Mouse (Mus musculus) erythroid progenitor cell, adult 5-6 weeks (primary cell): ENCODE results near the gene Tmem236. TPM values are rescaled to one million over a fixed set of nuclear protein-coding genes. Genes with fewer than 3 reads are reported as not detected.

ENCODE experiments used
- ATAC-seq: replicated peaks from 2 replicates; pipeline ENCODE4 v1.8.0; 2016; ENCODE audit warnings: moderate number of reproducible peaks, mild to moderate bottlenecking, moderate TSS enrichment, inconsistent platforms; ENCODE audit not compliant: poor library complexity, low FRiP score, severe bottlenecking
- total RNA-seq, 2 experiments: library from RNA; stranded (forward) in 1 of 2; stranded (reverse) in 1 of 2; fragments of 150-400 nt in 1 of 2; fragments of 186-747, 209-891 nt in 1 of 2; gene quantifications; 2 replicates each; pipeline versions ENCODE4 v1.2.3 to v1.2.4; 2015 to 2017; ENCODE audit warnings: low replicate concordance in 2 of 2

Gene Tmem236
- total RNA-seq, 2 experiments from 2014 or later: not detected

- ATAC-seq: no peak
Measured at GRCm38 (mm10) chr2:14239151-14239550, 64.8 kb downstream of the Tmem236 start.

GRCm38 (mm10) chr2:14244157-14244556 lies 69.8 kb downstream of the Tmem236 start:
- no peak for ATAC-seq

GRCm38 (mm10) chr2:14244668-14245067 lies 70.3 kb downstream of the Tmem236 start:
- ATAC-seq: no peak

- ATAC-seq: no peak
Measured at GRCm38 (mm10) chr2:14249839-14250564, 75.7 kb downstream of the Tmem236 start.

- ATAC-seq: no peak
Measured at GRCm38 (mm10) chr2:14251938-14252337, 77.6 kb downstream of the Tmem236 start.

- no peak for ATAC-seq
Measured at GRCm38 (mm10) chr2:14258345-14258850, 84.1 kb downstream of the Tmem236 start.

- no peak for ATAC-seq
Measured at GRCm38 (mm10) chr2:14262090-14262489, 87.8 kb downstream of the Tmem236 start.

GRCm38 (mm10) chr2:14269160-14269559 lies 94.8 kb downstream of the Tmem236 start:
- ATAC-seq: no peak

Other genes with a start within 250 kb of the Tmem236 start
- gene Hacd1, start 118.4 kb upstream of the Tmem236 start, total RNA-seq (2015; ENCODE audit: low replicate concordance): 7.5 and 13.7 TPM in 2 replicates
- 4.0 TPM in 1 of 2 replicates, not detected in the other for gene Hacd1, start 118.4 kb upstream of the Tmem236 start, total RNA-seq (2017; ENCODE audit: low replicate concordance)
- 36.4 and 66.7 TPM in 2 replicates for gene Stam, start 100.4 kb upstream of the Tmem236 start, total RNA-seq (2015; ENCODE audit: low replicate concordance)
- 23.3 and 41.1 TPM in 2 replicates for gene Stam, start 100.4 kb upstream of the Tmem236 start, total RNA-seq (2017; ENCODE audit: low replicate concordance)
- gene Mrc1, start 54.9 kb downstream of the Tmem236 start, total RNA-seq (2015; ENCODE audit: low replicate concordance): 40.7 and 43.6 TPM in 2 replicates
- gene Mrc1, start 54.9 kb downstream of the Tmem236 start, total RNA-seq (2017; ENCODE audit: low replicate concordance): 34.5 and 37.7 TPM in 2 replicates
- gene Slc39a12, start 213.8 kb downstream of the Tmem236 start, total RNA-seq (2015; ENCODE audit: low replicate concordance): not detected in 2 replicates
- 0.26 TPM in 1 of 2 replicates, not detected in the other for gene Slc39a12, start 213.8 kb downstream of the Tmem236 start, total RNA-seq (2017; ENCODE audit: low replicate concordance)